Mouse (Mus musculus): ENCODE measurements around the gene Ankrd37. TPM values are rescaled to one million over a fixed set of nuclear protein-coding genes. Genes with fewer than 3 reads are reported as not detected.

Ankrd37 gene
- polyA plus RNA-seq, 1 experiment from 2014 or later, result 33.4 TPM

DNA sequence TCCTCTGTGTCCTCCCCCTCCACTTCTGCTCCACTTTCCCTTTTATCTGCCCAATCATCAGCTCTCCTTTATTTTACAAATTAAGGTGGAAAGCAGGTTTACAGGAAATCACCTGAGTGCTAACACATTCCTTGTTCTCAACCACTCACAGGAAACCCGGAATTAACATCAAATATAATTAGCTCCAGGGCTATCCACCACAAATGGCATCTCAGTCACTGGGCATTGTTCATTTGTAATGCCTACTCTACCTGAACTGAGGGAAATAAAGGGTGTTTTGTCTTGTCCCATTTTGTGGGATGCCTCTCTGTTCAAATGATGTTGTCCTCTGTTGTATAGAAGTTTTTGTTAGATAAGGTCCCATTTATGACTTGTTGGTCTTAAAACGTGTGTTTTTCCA is 54.9 kb downstream of the Ankrd37 start:
- 67% methylated on average over 2 of the region's 2 CpGs for WGBS
- Histone ChIP-seq H3K9me3 (no peaks in the 10 kb centered on the region), H3K27ac (no peak overlapping the region), H3K4me2 (no peak overlapping the region), H3K4me3 (no peak overlapping the region), H3K36me3 (no peaks in the 10 kb centered on the region), H3K4me1 (no peaks in the 10 kb centered on the region), H3K27me3 (no peaks in the 10 kb centered on the region), H3K9ac (no peak overlapping the region)
- no peak for ATAC-seq (ENCODE audit: borderline replicate concordance, extremely low read depth, low FRiP score, low TSS enrichment)

Other genes with a start within 250 kb of the Ankrd37 start
- gene Pdlim3, start 120.2 kb downstream of the Ankrd37 start, polyA plus RNA-seq (2015; fragmentation: Nextera tagmentation; extraction: Ambion mirVana), result 41.8 and 46.1 TPM in 2 replicates
- not detected in 2 replicates for gene Ccdc110, start 71.1 kb downstream of the Ankrd37 start, polyA plus RNA-seq (2015; fragmentation: Nextera tagmentation; extraction: Ambion mirVana)
- gene 1700029J07Rik, start 30.5 kb downstream of the Ankrd37 start, polyA plus RNA-seq (2015; fragmentation: Nextera tagmentation; extraction: Ambion mirVana), result 3.3 and 4.3 TPM in 2 replicates
- gene Ufsp2, start 30.2 kb downstream of the Ankrd37 start, polyA plus RNA-seq (2015; fragmentation: Nextera tagmentation; extraction: Ambion mirVana), result 78.4 and 80.1 TPM in 2 replicates
- 0.64 and 0.92 TPM in 2 replicates for gene Lrp2bp, start 6.4 kb downstream of the Ankrd37 start, polyA plus RNA-seq (2015; fragmentation: Nextera tagmentation; extraction: Ambion mirVana)
- gene Cfap97, start 146.1 kb upstream of the Ankrd37 start, polyA plus RNA-seq (2015; fragmentation: Nextera tagmentation; extraction: Ambion mirVana), result 25.9 and 26.5 TPM in 2 replicates
- 8.1 and 9.7 TPM in 2 replicates for gene Snx25, start 146.5 kb upstream of the Ankrd37 start, polyA plus RNA-seq (2015; fragmentation: Nextera tagmentation; extraction: Ambion mirVana)
- 450 and 462 TPM in 2 replicates for gene Slc25a4, start 205.6 kb upstream of the Ankrd37 start, polyA plus RNA-seq (2015; fragmentation: Nextera tagmentation; extraction: Ambion mirVana)

Measured in lung, embryonic 15.5 days (tissue).